Mouse (Mus musculus) embryonic facial prominence, embryonic 11.5 days (tissue): ENCODE data around the gene Zdhhc25. TPM values are rescaled to one million over a fixed set of nuclear protein-coding genes. Genes with fewer than 3 reads are reported as not detected.
A peak's percentile ranks its signal among the peaks of the same experiment; 100 is the strongest.

Source experiments
- ATAC-seq: fragments of 200-750 bp; cut with Nextera tagmentation; replicated peaks from 2 replicates; pipeline ENCODE4 v1.8.0; 2017; ENCODE audit warnings: low read depth; ENCODE audit not compliant: insufficient number of reproducible peaks, low FRiP score, low TSS enrichment
- DNase-seq: peaks from one replicate; pipeline ENCODE4 v3.0.0-alpha.2; 2015; ENCODE audit warnings: low spot score
- H3K27ac ChIP-seq: fragments of 300-500 bp; sonication (generic); replicated peaks from 2 replicates; pipeline ENCODE4 v1.5.1; 2014; ENCODE audit warnings: mild to moderate bottlenecking, low read depth, low read length, control low read depth
- H3K27me3 ChIP-seq: fragments of 300-500 bp; sonication (generic); 2 replicates; pipeline ENCODE4 v1.6.1; 2014; ENCODE audit warnings: mild to moderate bottlenecking, low read length, moderate library complexity, mixed read lengths; ENCODE audit not compliant: control insufficient read depth, insufficient read depth
- H3K36me3 ChIP-seq: fragments of 300-500 bp; sonication (generic); replicated peaks from 2 replicates; pipeline ENCODE4 v1.6.1; 2014; ENCODE audit warnings: low read depth, mild to moderate bottlenecking, low read length, moderate library complexity, mixed read lengths; ENCODE audit not compliant: control insufficient read depth, insufficient read depth
- H3K4me1 ChIP-seq: fragments of 300-500 bp; sonication (generic); 2 replicates; pipeline ENCODE4 v1.6.1; 2014; ENCODE audit warnings: low read length, mixed read lengths; ENCODE audit not compliant: control insufficient read depth, insufficient read depth
- H3K4me2 ChIP-seq: fragments of 300-500 bp; sonication (generic); 2 replicates; pipeline ENCODE4 v1.6.1; 2014; ENCODE audit warnings: low read depth, mild to moderate bottlenecking, control low read depth, low read length, moderate library complexity
- H3K4me3 ChIP-seq: fragments of 300-500 bp; sonication (generic); 2 replicates; pipeline ENCODE4 v1.5.1; 2014; ENCODE audit warnings: low read depth, low read length, control low read depth
- H3K9ac ChIP-seq: fragments of 300-500 bp; sonication (generic); replicated peaks from 2 replicates; pipeline ENCODE4 v1.6.1; 2014; ENCODE audit warnings: mild to moderate bottlenecking, control low read depth, low read length
- H3K9me3 ChIP-seq: fragments of 300-500 bp; sonication (generic); replicated peaks from 2 replicates; pipeline ENCODE4 v1.6.1; 2016; ENCODE audit warnings: mild to moderate bottlenecking, low read length, inconsistent platforms, mixed read lengths; ENCODE audit not compliant: control insufficient read depth
- WGBS: fragments of 180-500 bp; shearing (Covaris S2); extraction: QIAGEN DNeasy Blood & Tissue Kit; methylation state at CpG from one replicate; pipeline ENCODE4 v1.1.7; 2014; 5-methylcytosine and 5-hydroxymethylcytosine counted together
- polyA plus RNA-seq: library from polyadenylated mRNA; unstranded; fragments of >200 nt; fragmentation: Nextera tagmentation; extraction: Ambion mirVana; gene quantifications from 2 replicates; pipeline ENCODE4 v1.2.1, GENCODE M21; 2014

Zdhhc25 gene
- polyA plus RNA-seq, result not detected in 2 replicates

- DNase-seq, result no peak
- H3K36me3 ChIP-seq, result no peaks in the 10 kb centered on the region
- H3K9me3 ChIP-seq, result no peaks in the 10 kb centered on the region
- H3K4me1 ChIP-seq, result no peaks in the 10 kb centered on the region
- H3K27ac ChIP-seq, result no peak within 1 kb of the TSS
- whole genome bisulfite sequencing, result 88% methylated on average over 4 of the region's 4 CpGs
- no peaks in the 10 kb centered on the region for H3K27me3 ChIP-seq
- no peak within 1 kb of the TSS for H3K4me3 ChIP-seq
- no peak within 1 kb of the TSS for H3K4me2 ChIP-seq
- no peak within 1 kb of the TSS for H3K9ac ChIP-seq
- ATAC-seq, result no peak
Measured at GRCm38 (mm10) chr15:88600002-88600401, at the start of gene Zdhhc25. Gene Zdhhc25 (plus strand): TSS chr15:88600302.

- Histone ChIP-seq H3K4me1 (no peaks in the 10 kb centered on the region), H3K36me3 (no peaks in the 10 kb centered on the region), H3K4me3 (no peak overlapping the region), H3K9ac (no peak overlapping the region), H3K27ac (no peak overlapping the region), H3K4me2 (no peak overlapping the region), H3K27me3 (no peaks in the 10 kb centered on the region), H3K9me3 (no peaks in the 10 kb centered on the region)
- DNase-seq (no peak), ATAC-seq (no peak)
- 89% methylated on average over 9 of the region's 9 CpGs for WGBS
Measured at GRCm38 (mm10) chr15:88552852-88553251, 47.2 kb upstream of the Zdhhc25 start.

- peak; percentile 66 for DNase-seq
- Histone ChIP-seq H3K4me3 (no peak overlapping the region), H3K9me3 (no peaks in the 10 kb centered on the region), H3K27me3 (no peaks in the 10 kb centered on the region), H3K9ac (no peak overlapping the region), H3K4me1 (no peaks in the 10 kb centered on the region), H3K27ac (no peak overlapping the region), H3K4me2 (no peak overlapping the region), H3K36me3 (no peaks in the 10 kb centered on the region)
- ATAC-seq, result no peak
- WGBS, result 16% methylated on average over 8 of the region's 8 CpGs
Measured at GRCm38 (mm10) chr15:88555476-88555875, 44.6 kb upstream of the Zdhhc25 start.

DNA sequence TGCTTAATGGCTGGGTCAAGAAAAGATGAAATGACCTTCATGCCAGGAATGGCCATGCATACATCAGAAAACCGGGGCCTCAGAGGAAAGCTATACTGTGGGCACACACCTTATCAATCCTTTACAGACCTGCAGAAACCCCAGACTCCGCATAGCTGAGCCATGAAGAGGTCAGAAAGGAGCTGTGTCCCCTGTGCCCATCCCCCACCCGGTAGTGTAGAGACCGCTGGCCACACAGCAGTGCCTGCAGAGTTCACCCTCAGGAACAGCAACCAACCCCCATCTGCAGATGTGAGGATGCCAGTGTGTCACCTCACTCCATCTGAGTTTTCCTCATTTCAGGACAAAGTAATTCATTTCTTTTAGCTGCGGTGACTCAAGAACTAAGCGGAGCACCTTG is 39.5 kb upstream of the Zdhhc25 start:
- Histone ChIP-seq H3K27me3 (no peaks in the 10 kb centered on the region; the same call in 1 of the 2 replicates), H3K4me1 (no peaks in the 10 kb centered on the region), H3K4me3 (no peak overlapping the region), H3K9me3 (no peaks in the 10 kb centered on the region), H3K36me3 (no peaks in the 10 kb centered on the region), H3K27ac (no peak overlapping the region), H3K4me2 (no peak overlapping the region), H3K9ac (no peak overlapping the region)
- 53% methylated on average over 6 of the region's 6 CpGs for WGBS
- DNase-seq (no peak), ATAC-seq (no peak)

- 4% methylated on average over 22 of the region's 22 CpGs for WGBS
- Histone ChIP-seq H3K4me3 (no peak overlapping the region), H3K27ac (no peak overlapping the region), H3K9ac (no peak overlapping the region), H3K4me2 (peak overlapping the region; percentile 10; the same call in 1 of the 2 replicates), H3K9me3 (no peaks in the 10 kb centered on the region), H3K36me3 (no peaks in the 10 kb centered on the region), H3K27me3 (no peaks in the 10 kb centered on the region; the same call in 1 of the 2 replicates), H3K4me1 (no peaks in the 10 kb centered on the region)
- DNase-seq, result peak; percentile 20
- ATAC-seq, result no peak
Measured at GRCm38 (mm10) chr15:88561058-88561730, 38.9 kb upstream of the Zdhhc25 start.

DNA sequence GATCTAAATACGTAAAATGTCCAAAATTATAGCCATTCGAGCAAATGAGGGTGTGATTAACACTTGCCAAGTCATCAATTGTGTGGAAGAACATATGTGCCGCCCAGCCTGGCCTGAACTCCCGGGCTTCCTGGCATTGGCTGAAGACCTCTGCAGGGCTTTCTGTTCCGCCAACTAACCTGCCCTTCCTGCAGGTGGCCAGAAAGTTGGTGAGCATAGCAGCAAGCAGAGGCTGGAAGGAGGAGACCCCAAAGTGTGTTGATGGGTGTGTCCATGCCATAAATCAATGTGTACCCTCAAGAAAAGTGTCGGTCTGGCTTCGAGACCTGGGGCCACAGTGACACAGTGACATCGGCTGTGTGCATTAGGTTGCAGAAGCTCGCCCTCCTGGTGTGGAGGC is 34.8 kb upstream of the Zdhhc25 start:
- Histone ChIP-seq H3K9me3 (no peaks in the 10 kb centered on the region), H3K4me2 (no peak overlapping the region), H3K4me1 (no peaks in the 10 kb centered on the region), H3K27me3 (no peaks in the 10 kb centered on the region; the same call in 1 of the 2 replicates), H3K27ac (no peak overlapping the region), H3K36me3 (no peaks in the 10 kb centered on the region), H3K4me3 (no peak overlapping the region), H3K9ac (no peak overlapping the region)
- DNase-seq (no peak), ATAC-seq (no peak)
- WGBS, result 82% methylated on average over 9 of the region's 9 CpGs

DNA sequence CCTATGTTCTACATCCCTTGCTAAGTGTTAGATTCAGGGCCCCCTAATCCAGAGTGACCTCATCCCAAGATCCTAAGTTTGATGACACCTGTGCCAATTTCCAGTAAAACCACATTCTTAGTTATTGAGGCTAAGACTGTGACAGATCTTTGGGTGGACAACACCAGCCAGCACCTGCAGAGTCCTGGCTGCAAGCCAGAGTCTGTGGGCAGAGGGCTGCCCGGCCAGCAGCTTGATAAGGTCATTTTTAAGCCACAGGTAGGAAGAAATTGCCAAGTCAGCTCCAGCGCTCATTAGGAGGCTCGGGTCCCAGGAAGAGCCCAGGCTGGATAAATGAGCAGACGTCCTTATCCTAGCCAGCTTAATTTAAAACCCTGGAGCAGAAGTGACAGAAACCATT is 34.3 kb upstream of the Zdhhc25 start:
- Histone ChIP-seq H3K4me3 (no peak overlapping the region), H3K4me1 (no peaks in the 10 kb centered on the region), H3K36me3 (no peaks in the 10 kb centered on the region), H3K9ac (no peak overlapping the region), H3K27me3 (no peaks in the 10 kb centered on the region; the same call in 1 of the 2 replicates), H3K9me3 (no peaks in the 10 kb centered on the region), H3K27ac (no peak overlapping the region), H3K4me2 (no peak overlapping the region)
- no peak for DNase-seq
- ATAC-seq, result no peak
- WGBS, result 81% methylated on average over 4 of the region's 4 CpGs

DNA sequence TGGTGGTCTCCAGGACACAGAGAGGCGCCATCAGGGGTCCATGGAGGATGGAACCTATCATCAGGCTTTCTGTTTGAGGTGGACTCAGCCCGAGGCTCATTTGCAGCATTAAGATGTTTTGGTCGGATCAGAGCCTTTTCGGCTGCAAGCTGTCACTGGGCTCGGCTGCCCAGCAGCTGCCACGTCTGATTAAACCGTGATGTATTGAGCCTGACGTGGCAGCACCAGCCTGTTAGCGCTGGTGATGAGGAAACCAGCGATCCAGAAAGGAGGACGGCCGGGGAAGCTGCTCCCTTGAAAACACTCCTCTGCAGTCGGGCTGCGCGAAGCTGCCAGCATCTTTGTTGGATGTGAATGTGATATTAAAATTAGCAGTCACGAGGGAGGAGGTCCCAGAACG is 29.4 kb upstream of the Zdhhc25 start:
- Histone ChIP-seq H3K27ac (no peak overlapping the region), H3K4me3 (no peak overlapping the region), H3K27me3 (no peaks in the 10 kb centered on the region), H3K9me3 (no peaks in the 10 kb centered on the region), H3K36me3 (no peaks in the 10 kb centered on the region), H3K4me1 (no peaks in the 10 kb centered on the region), H3K9ac (no peak overlapping the region), H3K4me2 (no peak overlapping the region)
- ATAC-seq (no peak), DNase-seq (no peak)
- 81% methylated on average over 17 of the region's 17 CpGs for WGBS
